Comparison of ENCODE assay signal across 30 mouse cellular contexts in the genomic region with DNA sequence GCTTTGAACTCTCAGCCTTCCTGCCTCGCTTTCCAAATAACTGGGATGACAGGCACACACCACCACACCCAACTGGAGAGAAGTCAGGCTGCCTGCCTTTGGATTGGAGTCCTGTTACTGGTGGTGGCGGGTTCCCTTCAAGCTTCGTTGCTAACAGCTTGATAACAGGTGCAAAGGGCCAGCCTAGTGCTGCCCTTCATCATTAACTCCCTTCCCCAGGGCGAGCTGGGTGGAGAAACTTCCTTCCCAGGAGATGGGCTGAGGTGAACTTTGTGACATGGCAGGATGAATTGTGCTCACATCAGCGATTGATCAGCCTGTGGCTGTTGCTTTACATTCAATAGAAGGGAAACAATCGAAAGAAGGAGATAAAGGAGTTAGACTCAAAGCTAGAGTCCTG. TPM values are rescaled to one million over a fixed set of nuclear protein-coding genes. Genes with fewer than 3 reads are reported as not detected.
DNase-seq lines count a peak whose midpoint lies in the region; ATAC-seq and TF ChIP-seq lines count a peak whose summit lies in the region.
"Had no signal": no experiment of that assay in that cellular context is flagged by ENCODE, and none has a peak within 500 bp of the region (broad histone marks: within the 10 kb centered on the region; RNA-seq: fewer than 3 reads in every experiment).

No protein-coding gene starts in this region.

- H3K4me1 ChIP-seq in intestine, embryonic 15.5 days (replicated peaks), result peaks cover 16% of the 10 kb centered on the region
- peaks cover 9% of the 10 kb centered on the region for H3K4me1 ChIP-seq in intestine, postnatal 0 days (replicated peaks; ENCODE audit: control insufficient read depth, insufficient read depth, low read length)
- peaks cover 30% of the 10 kb centered on the region for H3K4me1 ChIP-seq in small intestine, adult 2 months (ENCODE audit: control insufficient read depth, insufficient read depth, insufficient read length, low read length)
- H3K4me1 ChIP-seq: embryonic facial prominence, embryonic 13.5 days; embryonic facial prominence, embryonic 15.5 days; forebrain, embryonic 10.5 days; forebrain, embryonic 12.5 days had no signal

- no peaks in the 10 kb centered on the region for H3K36me3 ChIP-seq in intestine, embryonic 15.5 days
- H3K36me3 ChIP-seq in intestine, postnatal 0 days (ENCODE audit: control insufficient read depth, insufficient read depth), result 0 out of 2 replicates have a peak, but pooled peaks cover 2% of the 10 kb centered on the region
- H3K36me3 ChIP-seq in small intestine, adult 2 months (ENCODE audit: control insufficient read depth, insufficient read depth, low read length), result peaks cover 10% of the 10 kb centered on the region
- H3K36me3 ChIP-seq: embryonic facial prominence, embryonic 13.5 days; embryonic facial prominence, embryonic 15.5 days; forebrain, embryonic 10.5 days; forebrain, embryonic 12.5 days; G1E had no signal

- WGBS in intestine, embryonic 15.5 days, result 36% methylated on average over 6 of the region's 6 CpGs
- WGBS in intestine, postnatal 0 days, result 23% methylated on average over 6 of the region's 6 CpGs
- 19% methylated on average over 6 of the region's 6 CpGs for WGBS in small intestine, adult 2 months

- no peak overlapping the region for H3K9ac ChIP-seq in intestine, embryonic 15.5 days
- H3K9ac ChIP-seq in intestine, postnatal 0 days (ENCODE audit: low read depth, low read length), result no peak overlapping the region
- H3K9ac ChIP-seq: embryonic facial prominence, embryonic 13.5 days; embryonic facial prominence, embryonic 15.5 days; forebrain, embryonic 12.5 days had no signal

- ATAC-seq in intestine, embryonic 15.5 days, result peak; percentile 38
- peak; percentile 46 for ATAC-seq in intestine, postnatal 0 days
- ATAC-seq: activated CD4-positive, CD25-positive, alpha-beta regulatory T cell, adult 4 months; CD4-positive, CD25-positive, alpha-beta regulatory T cell, adult 4 months; forebrain, embryonic 14.5 days; forebrain, embryonic 16.5 days; Patski had no signal

- no peak overlapping the region for H3K4me2 ChIP-seq in intestine, embryonic 15.5 days (replicated peaks)
- H3K4me2 ChIP-seq in intestine, postnatal 0 days (replicated peaks; ENCODE audit: low read depth), result peak overlapping the region; percentile 65
- H3K4me2 ChIP-seq: embryonic facial prominence, embryonic 13.5 days; embryonic facial prominence, embryonic 15.5 days; forebrain, embryonic 12.5 days had no signal

- H3K27ac ChIP-seq in intestine, embryonic 15.5 days, result peak overlapping the region; percentile 25; the same call in 1 of the 2 replicates
- H3K27ac ChIP-seq in intestine, postnatal 0 days (ENCODE audit: low read depth, low read length), result peak overlapping the region; percentile 92
- H3K27ac ChIP-seq in small intestine, adult 2 months (ENCODE audit: insufficient read depth, low read depth, low read length), result peak overlapping the region; percentile 93
- H3K27ac ChIP-seq: embryonic facial prominence, embryonic 13.5 days; embryonic facial prominence, embryonic 15.5 days; forebrain, embryonic 10.5 days; forebrain, embryonic 12.5 days had no signal

- no peak for TF ChIP-seq CTCF in intestine, postnatal 0 days (IDR thresholded peaks at IDR 0.05; ENCODE audit: low read depth)
- no peak for TF ChIP-seq CTCF in small intestine, adult 2 months (IDR thresholded peaks at IDR 0.05; ENCODE audit: extremely low read depth, insufficient read length, insufficient replicate concordance, low read depth, low read length)

- H3K4me3 ChIP-seq in intestine, embryonic 15.5 days (replicated peaks), result no peak overlapping the region
- H3K4me3 ChIP-seq in intestine, postnatal 0 days (ENCODE audit: low read depth, low read length), result no peak overlapping the region
- H3K4me3 ChIP-seq in small intestine, adult 2 months (ENCODE audit: low read depth, low read length), result no peak overlapping the region
- H3K4me3 ChIP-seq: embryonic facial prominence, embryonic 13.5 days; embryonic facial prominence, embryonic 15.5 days; erythroblast, embryonic 14.5 days; forebrain, embryonic 10.5 days; forebrain, embryonic 12.5 days had no signal

- no peak; the same call in 1 of the 2 replicates for TF ChIP-seq POLR2A in small intestine, adult 2 months (IDR thresholded peaks at IDR 0.05; ENCODE audit: low read depth, low read length)

- no peaks in the 10 kb centered on the region for H3K9me3 ChIP-seq in intestine, embryonic 15.5 days
- no peaks in the 10 kb centered on the region for H3K9me3 ChIP-seq in intestine, postnatal 0 days (ENCODE audit: control insufficient read depth)
- H3K9me3 ChIP-seq: embryonic facial prominence, embryonic 13.5 days; embryonic facial prominence, embryonic 15.5 days; forebrain, embryonic 10.5 days; forebrain, embryonic 12.5 days; G1E had no signal

- no peaks in the 10 kb centered on the region for H3K27me3 ChIP-seq in intestine, embryonic 15.5 days (replicated peaks)
- no peaks in the 10 kb centered on the region for H3K27me3 ChIP-seq in intestine, postnatal 0 days (replicated peaks; ENCODE audit: control insufficient read depth, insufficient read depth, low read length)
- H3K27me3 ChIP-seq in small intestine, adult 2 months (ENCODE audit: control insufficient read depth, insufficient read depth, low read length), result no peaks in the 10 kb centered on the region
- H3K27me3 ChIP-seq: embryonic facial prominence, embryonic 13.5 days had no signal

- no peak for DNase-seq in layer of hippocampus, adult 9-11 months
- DNase-seq in cerebellum, postnatal 10 days, result no peak
- DNase-seq in gastrocnemius, adult 8-10 months (ENCODE audit: low spot score in 2 of 2), result no peak
- DNase-seq: adrenal gland, adult 8-10 months; adrenal gland, postnatal 14 days; adrenal gland, postnatal 36 days; B cell, adult 2 months; cerebellum, adult 11-12 months; cerebellum, adult 2 months; cerebellum, adult 9-10 months; cerebellum, postnatal 14 days; cerebellum, postnatal 36 days; embryo, embryonic 11 days had no signal

RNA-seq across cellular contexts. Expression of a gene that starts 3.6 kb away (rescaled TPM):
- 32.2 and 37.2 TPM in 2 replicates for polyA plus RNA-seq in intestine, embryonic 15.5 days (2015; fragmentation: Nextera tagmentation; extraction: Ambion mirVana)
- polyA plus RNA-seq in intestine, postnatal 0 days (2015; fragmentation: Nextera tagmentation; extraction: Ambion mirVana), result 267 and 292 TPM in 2 replicates
- polyA plus RNA-seq in small intestine, adult 2 months (2012; rRNA removed), result 473 and 1,001 TPM in 2 replicates
- total RNA-seq in gastrocnemius, adult 8-10 months (2022), result not detected
- total RNA-seq: adrenal gland, adult 8-10 months; adrenal gland, postnatal 36 days; CH12.LX; common myeloid progenitor, adult 5-6 weeks; G1E had no signal
- polyA plus RNA-seq: CD4-positive, CD25-positive, alpha-beta regulatory T cell, adult 4 months; embryonic facial prominence, embryonic 11.5 days; embryonic facial prominence, embryonic 13.5 days; embryonic facial prominence, embryonic 15.5 days; erythroblast, embryonic 14.5 days; forebrain, embryonic 12.5 days; G1E; Patski had no signal

RNA-seq across cellular contexts. Expression of a gene that starts 11.2 kb away (rescaled TPM):
- 77.9 and 78.3 TPM in 2 replicates for polyA plus RNA-seq in intestine, embryonic 15.5 days (2015; fragmentation: Nextera tagmentation; extraction: Ambion mirVana)
- polyA plus RNA-seq in intestine, postnatal 0 days (2015; fragmentation: Nextera tagmentation; extraction: Ambion mirVana), result 73.0 and 75.1 TPM in 2 replicates
- polyA plus RNA-seq in small intestine, adult 2 months (2012; rRNA removed), result 206 and 318 TPM in 2 replicates
- total RNA-seq in gastrocnemius, adult 8-10 months (2022), result 10 to 100 TPM; 19.1 to 30.7 (median 27.9) TPM

RNA-seq across cellular contexts. Expression of a gene that starts 44.8 kb away (rescaled TPM):
- polyA plus RNA-seq in intestine, embryonic 15.5 days (2015; fragmentation: Nextera tagmentation; extraction: Ambion mirVana), result 0.53 and 0.82 TPM in 2 replicates
- 0.50 and 0.59 TPM in 2 replicates for polyA plus RNA-seq in intestine, postnatal 0 days (2015; fragmentation: Nextera tagmentation; extraction: Ambion mirVana)
- polyA plus RNA-seq in small intestine, adult 2 months (2012; rRNA removed), result 0.14 and 0.18 TPM in 2 replicates
- total RNA-seq in gastrocnemius, adult 8-10 months (2022), result under 1 TPM in 2 of 4 experiments, not detected in 2; 0.05 to 0.07 TPM
- total RNA-seq: CH12.LX; common myeloid progenitor, adult 5-6 weeks had no signal
- polyA plus RNA-seq: activated CD4-positive, CD25-positive, alpha-beta regulatory T cell, adult 4 months; CD4-positive, CD25-positive, alpha-beta regulatory T cell, adult 4 months; erythroblast, embryonic 14.5 days; G1E had no signal

Comparison
In these comparisons a context has a peak if more than half of its experiments do, and no peak if none do; other contexts are left out.
1. H3K27ac ChIP-seq: peak in every context shown above with its lines; median percentile 93 in small intestine, adult 2 months; 92 in intestine, postnatal 0 days; 25 in intestine, embryonic 15.5 days.